Mouse (Mus musculus): ENCODE results near the gene Aif1.
"Not testable (repeated sequence)": the region's sequence is repeated elsewhere in the genome, so short reads cannot be mapped to it uniquely, and the experiment has no call there.

The Aif1 gene

GRCm38 (mm10) chr17:35146139-35146538 lies 29.7 kb downstream of the Aif1 start:
- DNase-seq (ENCODE audit: low read depth): no peak

- no peak for DNase-seq (ENCODE audit: low read depth)
Observed at GRCm38 (mm10) chr17:35141971-35142370, 33.9 kb downstream of the Aif1 start.

GRCm38 (mm10) chr17:35140490-35140996 lies 35.3 kb downstream of the Aif1 start:
- no peak for DNase-seq (ENCODE audit: low read depth)

- no peak for DNase-seq (ENCODE audit: low read depth)
Observed at GRCm38 (mm10) chr17:35139269-35139668, 36.6 kb downstream of the Aif1 start.

- DNase-seq (ENCODE audit: low read depth): no peak
Observed at GRCm38 (mm10) chr17:35135591-35136320, 40.1 kb downstream of the Aif1 start.

GRCm38 (mm10) chr17:35134801-35135590 lies 40.9 kb downstream of the Aif1 start, which contains the start of gene Bag6:
TSS of gene Bag6 (plus strand) at chr17:35135178.
- DNase-seq (ENCODE audit: low read depth): peak; percentile 98

GRCm38 (mm10) chr17:35133517-35133916 lies 42.4 kb downstream of the Aif1 start:
- no peak for DNase-seq (ENCODE audit: low read depth)

GRCm38 (mm10) chr17:35132174-35132560 lies 43.7 kb downstream of the Aif1 start:
- DNase-seq (ENCODE audit: low read depth): no peak

GRCm38 (mm10) chr17:35131500-35132173 lies 44.2 kb downstream of the Aif1 start, which contains the start of gene Apom:
TSS of gene Apom (minus strand) at chr17:35132050.
- no peak for DNase-seq (ENCODE audit: low read depth)

- DNase-seq (ENCODE audit: low read depth): no peak
Observed at GRCm38 (mm10) chr17:35131038-35131437, 44.8 kb downstream of the Aif1 start.

GRCm38 (mm10) chr17:35128996-35129395 lies 46.9 kb downstream of the Aif1 start:
- DNase-seq (ENCODE audit: low read depth): no peak

- no peak for DNase-seq (ENCODE audit: low read depth)
Observed at GRCm38 (mm10) chr17:35127017-35127416, 48.9 kb downstream of the Aif1 start.

GRCm38 (mm10) chr17:35126206-35126611 lies 49.7 kb downstream of the Aif1 start, which contains the start of gene D17H6S53E:
TSS of gene D17H6S53E (plus strand) at chr17:35126373.
- DNase-seq (ENCODE audit: low read depth): peak; percentile 82

- DNase-seq (ENCODE audit: low read depth): no peak
Observed at GRCm38 (mm10) chr17:35125578-35125977, 50.3 kb downstream of the Aif1 start.

GRCm38 (mm10) chr17:35125081-35125480 lies 50.8 kb downstream of the Aif1 start:
- no peak for DNase-seq (ENCODE audit: low read depth)

- not testable (repeated sequence) for DNase-seq (ENCODE audit: low read depth)
Observed at GRCm38 (mm10) chr17:35124261-35124896, 51.5 kb downstream of the Aif1 start.

- DNase-seq (ENCODE audit: low read depth): not testable (repeated sequence)
Observed at GRCm38 (mm10) chr17:35123287-35123686, 52.6 kb downstream of the Aif1 start.

- DNase-seq (ENCODE audit: low read depth): peak; percentile 71
Observed at GRCm38 (mm10) chr17:35121871-35122303, 54.0 kb downstream of the Aif1 start, which contains the start of gene Csnk2b. TSS of gene Csnk2b (minus strand) at chr17:35122053.

- peak; percentile 97 for DNase-seq (ENCODE audit: low read depth)
Observed at GRCm38 (mm10) chr17:35121143-35121799, 54.6 kb downstream of the Aif1 start, which contains the start of gene Gpank1. TSS of gene Gpank1 (plus strand) at chr17:35121455.
